Mouse (Mus musculus) midbrain, embryonic 11.5 days (tissue): ENCODE results near the gene Cela1. TPM values are rescaled to one million over a fixed set of nuclear protein-coding genes. Genes with fewer than 3 reads are reported as not detected.

ENCODE experiments used
- ATAC-seq: fragments of 200-750 bp; cut with Nextera tagmentation; 2 replicates; pipeline ENCODE4 v1.8.0; 2017; ENCODE audit warnings: moderate TSS enrichment, moderate library complexity; ENCODE audit not compliant: low FRiP score
- DNase-seq: peaks from one replicate; pipeline ENCODE4 v3.0.0; 2015; ENCODE audit warnings: low spot score; ENCODE audit errors: missing footprints
- H3K27ac ChIP-seq: fragments of 300-500 bp; sonication (generic); 2 replicates; pipeline ENCODE4 v1.5.1; 2014; ENCODE audit warnings: low read depth, low read length
- H3K27me3 ChIP-seq: fragments of 300-500 bp; sonication (generic); 2 replicates; pipeline ENCODE4 v1.6.1; 2014; ENCODE audit warnings: mild to moderate bottlenecking, low read length, moderate library complexity, mixed read lengths; ENCODE audit not compliant: control insufficient read depth, insufficient read depth
- H3K36me3 ChIP-seq: fragments of 300-500 bp; sonication (generic); 2 replicates; pipeline ENCODE4 v1.6.1; 2014; ENCODE audit warnings: mild to moderate bottlenecking, low read length, moderate library complexity, mixed read lengths; ENCODE audit not compliant: control insufficient read depth, insufficient read depth
- H3K4me1 ChIP-seq: fragments of 300-500 bp; sonication (generic); 2 replicates; pipeline ENCODE4 v1.6.1; 2014; ENCODE audit warnings: low read length; ENCODE audit not compliant: control insufficient read depth, insufficient read depth
- H3K4me2 ChIP-seq: fragments of 300-500 bp; sonication (generic); 2 replicates; pipeline ENCODE4 v1.6.1; 2014; ENCODE audit warnings: mild to moderate bottlenecking, moderate library complexity
- H3K4me3 ChIP-seq: fragments of 300-500 bp; sonication (generic); 2 replicates; pipeline ENCODE4 v1.5.1; 2014; ENCODE audit warnings: low read depth, low read length
- H3K9ac ChIP-seq: fragments of 300-500 bp; sonication (generic); 2 replicates; pipeline ENCODE4 v1.6.1; 2014; ENCODE audit warnings: low read length
- H3K9me3 ChIP-seq: fragments of 300-500 bp; sonication (generic); 2 replicates; pipeline ENCODE4 v1.6.1; 2016; ENCODE audit warnings: low read length; ENCODE audit not compliant: control insufficient read depth
- WGBS: fragments of 180-500 bp; shearing (Covaris S2); extraction: QIAGEN DNeasy Blood & Tissue Kit; methylation state at CpG from one replicate; pipeline ENCODE4 v1.1.7; 2014; 5-methylcytosine and 5-hydroxymethylcytosine counted together
- polyA plus RNA-seq: library from polyadenylated mRNA; unstranded; fragments of >200 nt; fragmentation: Nextera tagmentation; extraction: Ambion mirVana; gene quantifications from 2 replicates; pipeline ENCODE4 v1.2.1, GENCODE M21; 2014

The Cela1 gene
- polyA plus RNA-seq, 1 experiment from 2014 or later: 1.1 TPM

GRCm38 (mm10) chr15:100710838-100711237 is 23.1 kb upstream of the Cela1 start:
- H3K4me1 ChIP-seq: no peaks in the 10 kb centered on the region
- H3K27me3 ChIP-seq: no peaks in the 10 kb centered on the region
- DNase-seq: no peak
- H3K36me3 ChIP-seq: no peaks in the 10 kb centered on the region
- no peak overlapping the region for H3K4me2 ChIP-seq
- H3K9me3 ChIP-seq: no peaks in the 10 kb centered on the region; the same call in 1 of the 2 replicates
- no peak for ATAC-seq
- no peak overlapping the region for H3K9ac ChIP-seq
- WGBS: 68% methylated on average over 6 of the region's 6 CpGs
- H3K27ac ChIP-seq: no peak overlapping the region
- H3K4me3 ChIP-seq: no peak overlapping the region

- no peaks in the 10 kb centered on the region for H3K36me3 ChIP-seq
- no peak overlapping the region for H3K4me2 ChIP-seq
- 0 out of 2 replicates have a peak, but pooled peaks cover 4% of the 10 kb centered on the region for H3K27me3 ChIP-seq
- no peak overlapping the region for H3K27ac ChIP-seq
- no peak overlapping the region for H3K9ac ChIP-seq
- WGBS: 77% methylated on average over 8 of the region's 8 CpGs
- DNase-seq (no peak), ATAC-seq (no peak)
- H3K4me1 ChIP-seq: 0 out of 2 replicates have a peak, but pooled peaks cover 2% of the 10 kb centered on the region
- H3K4me3 ChIP-seq: no peak overlapping the region
- H3K9me3 ChIP-seq: no peaks in the 10 kb centered on the region; the same call in 1 of the 2 replicates
Measured at GRCm38 (mm10) chr15:100708433-100709078, 20.8 kb upstream of the Cela1 start.

- no peak overlapping the region for H3K9ac ChIP-seq
- DNase-seq: no peak
- whole genome bisulfite sequencing: 73% methylated on average over 8 of the region's 8 CpGs
- no peak overlapping the region for H3K4me3 ChIP-seq
- no peaks in the 10 kb centered on the region for H3K36me3 ChIP-seq
- 0 out of 2 replicates have a peak, but pooled peaks cover 2% of the 10 kb centered on the region for H3K4me1 ChIP-seq
- no peak for ATAC-seq
- no peaks in the 10 kb centered on the region for H3K9me3 ChIP-seq
- H3K27me3 ChIP-seq: peaks cover 4% of the 10 kb centered on the region; the same call in 1 of the 2 replicates
- no peak overlapping the region for H3K27ac ChIP-seq
- no peak overlapping the region for H3K4me2 ChIP-seq
Measured at GRCm38 (mm10) chr15:100706226-100706625, 18.5 kb upstream of the Cela1 start.

- no peak overlapping the region for H3K9ac ChIP-seq
- whole genome bisulfite sequencing: 91% methylated on average over 1 of the region's 1 CpGs
- ATAC-seq (no peak), DNase-seq (no peak)
- H3K9me3 ChIP-seq: no peaks in the 10 kb centered on the region
- H3K4me3 ChIP-seq: no peak overlapping the region
- H3K27ac ChIP-seq: no peak overlapping the region
- H3K4me2 ChIP-seq: no peak overlapping the region
- H3K4me1 ChIP-seq: 0 out of 2 replicates have a peak, but pooled peaks cover 2% of the 10 kb centered on the region
- peaks cover 4% of the 10 kb centered on the region; the same call in 1 of the 2 replicates for H3K27me3 ChIP-seq
- no peaks in the 10 kb centered on the region for H3K36me3 ChIP-seq
Measured at GRCm38 (mm10) chr15:100705376-100705775, 17.7 kb upstream of the Cela1 start.

- H3K27me3 ChIP-seq: peaks cover 4% of the 10 kb centered on the region; the same call in 1 of the 2 replicates
- peak overlapping the region; percentile 11; the same call in 1 of the 2 replicates for H3K4me2 ChIP-seq
- H3K4me3 ChIP-seq: no peak overlapping the region
- 0 out of 2 replicates have a peak, but pooled peaks cover 2% of the 10 kb centered on the region for H3K4me1 ChIP-seq
- H3K9me3 ChIP-seq: no peaks in the 10 kb centered on the region
- WGBS: 14% methylated on average over 17 of the region's 17 CpGs
- H3K36me3 ChIP-seq: no peaks in the 10 kb centered on the region
- ATAC-seq: no peak
- no peak overlapping the region for H3K9ac ChIP-seq
- no peak for DNase-seq
- no peak overlapping the region for H3K27ac ChIP-seq
Measured at GRCm38 (mm10) chr15:100703913-100704312, 16.2 kb upstream of the Cela1 start.

- Histone ChIP-seq H3K4me3 (no peak overlapping the region), H3K4me2 (no peak overlapping the region), H3K36me3 (no peaks in the 10 kb centered on the region), H3K4me1 (0 out of 2 replicates have a peak, but pooled peaks cover 2% of the 10 kb centered on the region), H3K27me3 (peaks cover 4% of the 10 kb centered on the region; the same call in 1 of the 2 replicates), H3K9ac (no peak overlapping the region), H3K27ac (no peak overlapping the region), H3K9me3 (no peaks in the 10 kb centered on the region)
- ATAC-seq (no peak), DNase-seq (no peak)
- WGBS: 72% methylated on average over 6 of the region's 6 CpGs
Measured at GRCm38 (mm10) chr15:100701856-100702255, 14.1 kb upstream of the Cela1 start.

GRCm38 (mm10) chr15:100701108-100701507 is 13.4 kb upstream of the Cela1 start:
- H3K9ac ChIP-seq: no peak overlapping the region
- no peaks in the 10 kb centered on the region for H3K36me3 ChIP-seq
- H3K27ac ChIP-seq: no peak overlapping the region
- peaks cover 4% of the 10 kb centered on the region; the same call in 1 of the 2 replicates for H3K27me3 ChIP-seq
- ATAC-seq: no peak
- H3K9me3 ChIP-seq: no peaks in the 10 kb centered on the region
- WGBS: 76% methylated on average over 10 of the region's 10 CpGs
- H3K4me2 ChIP-seq: no peak overlapping the region
- H3K4me3 ChIP-seq: no peak overlapping the region
- no peak for DNase-seq
- 0 out of 2 replicates have a peak, but pooled peaks cover 2% of the 10 kb centered on the region for H3K4me1 ChIP-seq

- ATAC-seq (no peak), DNase-seq (no peak)
- 86% methylated on average over 5 of the region's 5 CpGs for WGBS
- Histone ChIP-seq H3K4me2 (no peak overlapping the region), H3K4me1 (0 out of 2 replicates have a peak, but pooled peaks cover 2% of the 10 kb centered on the region), H3K27ac (no peak overlapping the region), H3K36me3 (no peaks in the 10 kb centered on the region), H3K9me3 (no peaks in the 10 kb centered on the region), H3K27me3 (peaks cover 4% of the 10 kb centered on the region; the same call in 1 of the 2 replicates), H3K4me3 (no peak overlapping the region), H3K9ac (no peak overlapping the region)
Measured at GRCm38 (mm10) chr15:100700424-100700823, 12.7 kb upstream of the Cela1 start.

GRCm38 (mm10) chr15:100699386-100699785 is 11.7 kb upstream of the Cela1 start:
- H3K9me3 ChIP-seq: no peaks in the 10 kb centered on the region
- no peak for DNase-seq
- peaks cover 2% of the 10 kb centered on the region; the same call in 1 of the 2 replicates for H3K27me3 ChIP-seq
- no peak for ATAC-seq
- 78% methylated on average over 6 of the region's 6 CpGs for WGBS
- H3K4me3 ChIP-seq: no peak overlapping the region
- no peaks in the 10 kb centered on the region for H3K36me3 ChIP-seq
- H3K4me1 ChIP-seq: 0 out of 2 replicates have a peak, but pooled peaks cover 2% of the 10 kb centered on the region
- no peak overlapping the region for H3K9ac ChIP-seq
- no peak overlapping the region for H3K4me2 ChIP-seq
- no peak overlapping the region for H3K27ac ChIP-seq
